Mouse (Mus musculus) ES-E14 (cell line): ENCODE data around the gene Slc39a9. TPM values are rescaled to one million over a fixed set of nuclear protein-coding genes. Genes with fewer than 3 reads are reported as not detected.

Experiments used
- DNase-seq: peaks from one replicate; pipeline ENCODE4 v3.0.0-alpha.2; 2013; ENCODE audit warnings: low read depth, low spot score
- H3K27ac ChIP-seq: 2 replicates; pipeline ENCODE4 v1.5.1; 2012; ENCODE audit warnings: low read depth, mild to moderate bottlenecking, low read length, moderate library complexity, mixed read lengths; ENCODE audit not compliant: poor library complexity, insufficient read depth, severe bottlenecking
- H3K36me3 ChIP-seq: 2 replicates; pipeline ENCODE4 v1.6.1; 2012; ENCODE audit warnings: mild to moderate bottlenecking, low read length, moderate library complexity, mixed read lengths; ENCODE audit not compliant: control insufficient read depth, poor library complexity, insufficient read depth, severe bottlenecking
- H3K4me1 ChIP-seq, 2 experiments: fragments of 150-350 bp in 1 of 2; sonication (generic) in 1 of 2; 2 replicates each; pipeline ENCODE4 v1.6.1; 2012; ENCODE audit warnings: low read length in 2 of 2, mild to moderate bottlenecking in 1 of 2, mixed read lengths in 1 of 2; ENCODE audit not compliant: control insufficient read depth in 2 of 2, insufficient read depth in 2 of 2, poor library complexity in 1 of 2
- H3K4me3 ChIP-seq, 2 experiments: fragments of 150-350 bp in 1 of 2; sonication (generic) in 1 of 2; 2 replicates each; pipeline ENCODE4 v1.5.1; 2012; ENCODE audit warnings: low read length in 2 of 2, low read depth in 1 of 2, mild to moderate bottlenecking in 1 of 2, mixed read lengths in 1 of 2; ENCODE audit not compliant: insufficient read depth in 1 of 2, poor library complexity in 1 of 2, severe bottlenecking in 1 of 2
- H3K9ac ChIP-seq: 2 replicates; pipeline ENCODE4 v1.6.1; 2012; ENCODE audit warnings: low read depth, mild to moderate bottlenecking, low read length, mixed read lengths; ENCODE audit not compliant: poor library complexity, insufficient read depth, severe bottlenecking
- H3K9me3 ChIP-seq: fragments of 150-350 bp; sonication (generic); 2 replicates; pipeline ENCODE4 v1.6.1; 2012; ENCODE audit warnings: low read depth, mild to moderate bottlenecking, low read length; ENCODE audit not compliant: control insufficient read depth, insufficient read depth
- CHD2 ChIP-seq: IDR thresholded peaks from 2 replicates; pipeline ENCODE4 v1.6.1; 2014; ENCODE audit warnings: mild to moderate bottlenecking, low read depth, low read length, inconsistent platforms
- HCFC1 ChIP-seq: IDR thresholded peaks from 2 replicates; pipeline ENCODE4 v1.6.1; 2012; ENCODE audit warnings: low read length, inconsistent platforms, borderline replicate concordance; ENCODE audit not compliant: insufficient read depth
- MAFK ChIP-seq: IDR thresholded peaks from 2 replicates; pipeline ENCODE4 v1.6.1; 2014; ENCODE audit warnings: mild to moderate bottlenecking, low read depth, low read length, inconsistent platforms; ENCODE audit not compliant: insufficient read depth
- ZC3H11A ChIP-seq: IDR thresholded peaks from 2 replicates; pipeline ENCODE4 v1.6.1; 2012; ENCODE audit warnings: low read depth, mild to moderate bottlenecking, inconsistent platforms, low read length, borderline replicate concordance
- ZNF384 ChIP-seq: IDR thresholded peaks from 2 replicates; pipeline ENCODE4 v1.6.1; 2012; ENCODE audit warnings: low read depth, low read length, inconsistent platforms
- in situ Hi-C, 2 experiments: fragments of 600-800 bp; cut with MboI; formaldehyde crosslinking; loops; one replicate each; pipeline ENCODE4 v1.15.1; 2025; ENCODE audit warnings: low sequenced_read_pairs in 2 of 2, inconsistent platforms in 1 of 2; ENCODE audit not compliant: unreplicated experiment in 2 of 2
- total RNA-seq: library from RNA; depleted of rRNA; stranded (reverse); fragments of 300-350 nt; gene quantifications from 2 replicates; pipeline ENCODE4 v1.2.3, GENCODE M21; 2012; rRNA removed

Slc39a9 gene
- total RNA-seq, 1 experiment = 21.7 TPM

DNA sequence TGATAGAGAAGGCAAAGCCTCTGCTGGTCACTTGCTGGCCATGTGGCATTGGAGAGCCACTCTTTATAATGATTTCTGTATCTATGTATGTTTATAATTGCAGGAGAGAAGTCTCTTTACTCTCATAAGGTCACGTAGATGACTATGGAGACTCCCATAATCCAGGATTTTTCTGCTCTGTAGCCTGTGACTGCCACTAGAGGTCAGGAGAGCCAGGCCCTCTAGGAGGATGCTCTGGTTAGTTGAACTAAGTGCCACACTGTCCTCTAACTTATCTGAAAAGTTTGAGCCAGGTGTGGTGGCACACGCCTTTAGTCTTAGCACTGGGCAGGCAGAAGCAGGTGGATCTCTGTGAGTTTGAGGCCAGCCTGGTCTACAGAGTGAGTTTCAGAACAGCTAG is 85.1 kb downstream of the Slc39a9 start:
- no peaks in the 10 kb centered on the region for H3K9me3 ChIP-seq

GRCm38 (mm10) chr12:80729758-80730530 is 86.3 kb downstream of the Slc39a9 start:
- TF ChIP-seq ZNF384 (no peak), MAFK (no peak), ZC3H11A (no peak), HCFC1 (no peak), CHD2 (no peak)
- Histone ChIP-seq H3K4me1 (no peaks in the 10 kb centered on the region), H3K9me3 (no peaks in the 10 kb centered on the region), H3K4me3 (no peak overlapping the region), H3K36me3 (no peaks in the 10 kb centered on the region), H3K9ac (no peak overlapping the region), H3K27ac (no peak overlapping the region)
- in situ Hi-C loops = no loop called here
- no peak for DNase-seq

More for the DNA sequence above, 85.1 kb downstream of the Slc39a9 start:
- Histone ChIP-seq H3K9ac (no peak overlapping the region), H3K36me3 (no peaks in the 10 kb centered on the region), H3K4me1 (no peaks in the 10 kb centered on the region), H3K4me3 (no peak overlapping the region), H3K27ac (no peak overlapping the region)
- no peak for DNase-seq
- no peak for TF ChIP-seq MAFK
- in situ Hi-C loops = no loop called here

- no peak overlapping the region for H3K4me3 ChIP-seq
- peak; percentile 70 for DNase-seq
- H3K27ac ChIP-seq = no peak overlapping the region
- no peak for TF ChIP-seq ZC3H11A
- TF ChIP-seq HCFC1 = no peak
- TF ChIP-seq MAFK = no peak
- TF ChIP-seq CHD2 = no peak
- no peak for TF ChIP-seq ZNF384
- H3K36me3 ChIP-seq = no peaks in the 10 kb centered on the region
- H3K9me3 ChIP-seq = no peaks in the 10 kb centered on the region
- H3K4me1 ChIP-seq = no peaks in the 10 kb centered on the region
- in situ Hi-C loops = no loop called here
- no peak overlapping the region for H3K9ac ChIP-seq
Observed at GRCm38 (mm10) chr12:80730567-80730966, 86.9 kb downstream of the Slc39a9 start.

Other genes with a start within 250 kb of the Slc39a9 start
- 5.8 and 9.0 TPM in 2 replicates for gene Dcaf5, start 207.3 kb upstream of the Slc39a9 start, total RNA-seq
- 34.8 and 45.8 TPM in 2 replicates for gene Exd2, start 180.8 kb upstream of the Slc39a9 start, total RNA-seq
- 1.9 and 2.9 TPM in 2 replicates for gene Galnt16, start 125.6 kb upstream of the Slc39a9 start, total RNA-seq
- 288 and 353 TPM in 2 replicates for gene Erh, start 458 bp downstream of the Slc39a9 start, total RNA-seq
- gene Plekhd1, start 48.7 kb downstream of the Slc39a9 start, total RNA-seq = 8.2 and 8.7 TPM in 2 replicates
- gene Ccdc177, start 116.8 kb downstream of the Slc39a9 start, total RNA-seq = 0.40 and 0.63 TPM in 2 replicates
- 49.5 and 65.6 TPM in 2 replicates for gene Susd6, start 146.6 kb downstream of the Slc39a9 start, total RNA-seq